Mouse (Mus musculus) layer of hippocampus, postnatal 14 days (tissue): ENCODE measurements around the gene Frs3. TPM values are rescaled to one million over a fixed set of nuclear protein-coding genes. Genes with fewer than 3 reads are reported as not detected.
A peak's percentile ranks its signal among the peaks of the same experiment; 100 is the strongest.

ENCODE experiments used
- DNase-seq, 2 experiments: peaks; one replicate each; pipeline ENCODE4 v3.0.0; 2021 to 2022; ENCODE audit warnings: low spot score in 2 of 2, mixed read lengths in 1 of 2
- total RNA-seq, 2 experiments: library from RNA; stranded (reverse); gene quantifications; 2 replicates each; pipeline ENCODE4 v1.2.3; 2021

The Frs3 gene
- total RNA-seq, 2 experiments from 2014 or later, result 22.2 to 27.6 TPM

DNA sequence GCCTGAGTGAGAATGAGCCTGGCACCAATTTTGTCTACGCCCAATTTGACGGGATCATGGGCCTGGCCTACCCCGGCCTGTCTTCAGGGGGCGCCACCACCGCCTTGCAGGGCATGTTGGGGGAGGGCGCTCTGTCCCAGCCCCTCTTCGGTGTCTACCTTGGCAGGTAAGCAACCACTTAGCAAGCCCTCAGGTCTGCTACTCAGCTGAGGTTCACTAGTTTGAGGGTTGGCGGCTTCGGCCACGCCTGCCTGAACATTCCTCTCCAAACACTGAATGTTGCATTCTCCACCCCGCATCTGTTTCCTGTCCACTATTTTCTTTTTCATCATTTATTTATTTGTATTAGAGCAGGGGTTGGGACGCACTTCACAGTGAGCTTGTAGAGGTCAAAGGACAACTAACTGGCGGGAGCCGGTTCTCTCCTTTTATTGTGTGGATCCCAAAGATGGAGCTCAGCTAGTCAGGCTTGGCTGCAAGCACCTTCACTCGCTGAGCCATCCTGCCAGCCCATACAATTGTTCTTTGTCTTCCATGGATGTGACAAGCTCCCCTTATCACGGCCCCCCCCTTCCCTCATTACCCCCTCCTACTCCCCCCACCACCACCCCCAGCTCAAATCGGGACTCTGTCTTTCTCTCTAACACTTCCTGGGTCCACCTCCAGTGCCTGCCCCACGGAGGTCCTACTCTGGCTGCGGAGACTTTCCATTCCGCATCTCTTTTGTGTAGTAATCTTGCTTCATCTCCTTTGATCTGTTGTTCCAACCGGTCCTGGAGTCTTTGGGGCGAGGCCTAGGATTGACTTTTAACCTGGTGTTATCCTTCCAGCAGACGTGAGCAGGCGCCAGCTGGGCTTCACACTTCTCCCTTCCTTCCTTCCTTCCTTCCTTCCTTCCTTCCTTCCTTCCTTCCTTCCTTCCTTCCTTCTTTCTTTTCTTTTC, 42.1 kb downstream of the Frs3 start:
- no peak for DNase-seq

DNA sequence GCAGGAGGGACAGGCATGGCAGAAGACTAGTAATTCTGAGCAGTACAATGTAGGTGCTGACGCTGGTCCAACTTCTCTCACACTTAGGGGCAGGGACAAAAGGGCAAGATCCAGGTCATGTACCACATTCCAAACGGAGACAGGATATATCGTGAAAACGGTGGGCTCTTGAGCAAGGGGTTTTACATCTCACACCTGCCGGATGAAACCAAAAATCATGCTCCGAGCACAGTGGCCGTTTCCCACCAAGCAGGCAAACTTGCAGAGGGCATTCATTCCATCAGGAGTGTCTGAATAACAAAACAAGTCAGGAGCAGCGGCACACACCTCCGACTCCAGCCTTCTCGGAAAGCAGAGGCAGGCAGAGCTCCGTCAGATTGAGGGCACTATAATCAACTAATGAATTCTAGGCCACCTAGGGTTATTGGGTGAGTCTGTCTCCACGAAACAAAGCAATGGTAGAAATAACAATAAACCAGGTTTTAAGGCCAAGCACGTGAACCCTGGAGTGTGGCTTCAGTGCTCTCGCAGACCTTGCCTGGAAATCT, 46.8 kb downstream of the Frs3 start:
- DNase-seq, result no peak

DNA sequence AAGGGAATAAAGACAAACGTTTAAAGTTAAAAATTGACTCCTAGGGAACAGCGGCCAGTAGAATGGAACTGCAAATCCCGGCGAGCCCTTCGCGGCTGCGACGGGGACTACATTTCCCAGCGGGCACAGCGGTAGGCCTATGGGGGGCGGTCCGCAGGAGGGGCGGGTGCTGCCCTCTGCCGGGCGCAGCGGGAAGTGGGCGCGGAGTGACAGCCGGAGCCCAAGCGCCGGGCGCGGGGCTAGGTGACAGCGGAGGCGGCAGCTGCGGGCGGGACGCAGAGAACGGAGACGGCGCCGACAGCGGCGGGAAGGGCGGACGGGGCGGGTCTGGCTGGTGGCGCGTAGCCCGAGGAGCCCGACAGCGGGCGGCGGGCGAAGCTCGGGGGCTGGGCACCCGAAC, 48.0 kb downstream of the Frs3 start, which contains the start of gene Tfeb:
Gene Tfeb (plus strand): TSS at position 175 of the 400 bp plus-strand sequence.
- peak; percentile 96 to 97 for DNase-seq

DNA sequence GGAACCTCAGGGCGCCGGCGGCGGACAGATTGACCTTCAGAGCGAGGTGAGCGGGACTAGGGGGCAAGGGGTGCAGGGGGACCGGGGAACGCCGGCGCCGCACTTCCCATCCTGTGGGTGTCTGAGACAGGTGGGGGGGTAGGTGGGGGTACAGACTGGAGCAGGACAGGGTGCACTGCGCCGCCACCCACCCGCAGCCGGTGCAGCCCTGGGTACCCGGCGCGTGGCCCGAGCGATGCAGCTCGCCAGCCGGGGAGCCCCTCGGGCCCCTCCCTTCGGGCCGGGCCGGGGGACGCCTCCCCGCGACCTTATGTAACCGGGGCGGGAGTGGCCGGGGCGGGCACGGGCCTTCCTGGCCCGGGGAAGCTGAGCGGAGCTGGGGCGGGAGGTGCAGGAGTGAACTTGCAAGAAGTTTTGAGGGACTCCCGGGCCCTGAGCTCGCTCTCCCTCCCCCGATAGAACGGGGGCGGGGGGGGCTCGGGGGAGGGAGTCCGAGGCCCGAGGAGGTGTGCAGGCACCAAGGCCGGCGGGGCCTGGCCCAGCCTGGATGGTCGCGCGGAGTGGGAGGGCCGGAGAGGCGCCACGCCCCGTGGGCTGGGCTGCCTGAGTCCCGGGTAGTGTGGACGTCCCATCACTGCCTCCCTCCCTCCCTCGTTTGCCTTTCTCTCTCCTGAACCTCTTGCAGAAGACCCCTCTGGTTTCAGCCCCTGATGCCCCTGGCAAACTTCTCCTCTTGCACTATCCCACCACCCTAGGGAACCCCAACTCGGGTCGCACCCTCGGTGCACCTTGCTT, 48.6 kb downstream of the Frs3 start:
- peak; percentile 55 to 73 for DNase-seq

DNA sequence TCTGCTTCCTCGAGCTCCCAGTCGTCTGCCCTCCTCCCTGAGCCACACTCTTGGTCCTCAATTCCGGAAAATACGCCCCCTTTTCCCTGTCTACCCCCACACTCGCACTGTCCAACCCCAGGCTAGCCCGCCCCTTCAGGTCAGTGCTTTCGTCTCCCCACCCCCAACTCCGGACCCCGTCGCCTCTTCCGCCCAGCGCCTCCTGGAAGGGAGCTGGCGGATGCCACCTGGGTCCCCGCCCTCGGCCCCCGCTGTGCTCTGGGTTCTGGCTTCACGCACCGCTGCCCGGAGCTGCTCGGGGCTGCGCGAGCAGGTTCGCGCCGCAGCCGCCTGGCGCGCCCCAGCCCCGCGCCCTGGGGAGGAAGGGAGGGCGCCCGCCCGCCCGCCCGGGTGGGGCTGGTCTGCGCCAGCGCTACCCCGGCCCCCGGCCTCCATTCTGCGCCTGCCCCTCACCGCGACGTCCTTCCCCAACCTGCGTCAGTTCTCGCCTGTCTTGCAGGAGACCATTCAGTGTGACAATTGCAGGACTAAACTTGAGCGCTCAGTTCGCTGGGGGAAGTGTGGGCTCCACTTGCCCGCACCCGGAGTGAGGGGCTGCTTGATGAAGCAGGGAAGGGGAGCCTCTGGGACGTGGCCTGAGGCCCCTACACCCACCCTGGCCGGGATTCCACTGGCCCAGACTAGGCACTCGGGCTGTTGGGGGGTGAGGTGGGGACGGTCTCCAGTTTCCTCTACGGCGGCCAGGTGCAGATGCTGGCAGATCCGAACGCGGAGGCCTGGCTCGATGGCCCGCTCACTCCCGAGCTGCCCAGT, 49.4 kb downstream of the Frs3 start:
- no peak for DNase-seq

DNA sequence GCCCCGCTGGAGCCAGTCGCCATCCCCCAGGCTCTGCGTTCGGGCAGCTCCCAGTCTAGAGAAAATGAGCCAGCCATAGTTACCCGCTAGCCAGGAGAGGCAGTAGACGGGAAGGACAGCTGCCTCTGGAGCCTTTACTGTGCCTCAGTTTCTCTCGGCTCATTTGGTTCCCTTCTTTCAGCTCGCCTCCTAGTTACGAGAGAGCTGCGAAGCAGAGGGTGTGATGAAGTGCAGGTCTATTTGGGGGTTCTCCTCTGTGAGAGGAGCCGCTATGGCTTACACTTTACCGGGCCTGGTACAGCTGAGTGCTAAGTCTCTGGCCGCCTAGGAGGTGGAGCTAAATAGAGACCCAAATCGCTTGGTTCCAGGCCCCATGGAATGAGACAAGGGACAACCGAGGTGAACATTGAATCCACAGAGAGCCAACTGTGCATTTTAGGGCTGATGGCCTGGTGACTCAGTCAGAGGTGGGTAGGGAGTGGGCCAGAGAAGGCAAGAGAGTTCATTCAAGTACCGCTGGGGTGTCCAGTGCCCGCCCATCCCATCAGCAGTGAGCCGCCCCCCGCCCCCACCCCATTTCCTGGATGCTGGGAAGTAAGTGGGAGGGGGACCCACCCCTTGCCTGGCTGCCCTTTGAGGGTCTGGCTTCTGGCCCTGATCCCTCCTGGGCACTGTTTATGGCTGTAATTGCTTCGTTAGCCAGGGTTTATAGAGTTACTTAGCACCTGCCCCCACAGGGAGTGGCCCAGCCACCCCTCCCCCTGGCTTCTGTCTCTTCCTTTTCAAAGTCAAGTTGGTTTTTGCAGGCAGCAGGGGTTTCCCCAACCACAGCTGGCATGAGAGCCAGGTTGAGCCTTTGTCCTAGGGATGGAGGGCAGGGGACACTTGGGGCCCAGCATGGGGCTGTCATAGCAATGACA, 50.3 kb downstream of the Frs3 start:
- DNase-seq, result no peak

DNA sequence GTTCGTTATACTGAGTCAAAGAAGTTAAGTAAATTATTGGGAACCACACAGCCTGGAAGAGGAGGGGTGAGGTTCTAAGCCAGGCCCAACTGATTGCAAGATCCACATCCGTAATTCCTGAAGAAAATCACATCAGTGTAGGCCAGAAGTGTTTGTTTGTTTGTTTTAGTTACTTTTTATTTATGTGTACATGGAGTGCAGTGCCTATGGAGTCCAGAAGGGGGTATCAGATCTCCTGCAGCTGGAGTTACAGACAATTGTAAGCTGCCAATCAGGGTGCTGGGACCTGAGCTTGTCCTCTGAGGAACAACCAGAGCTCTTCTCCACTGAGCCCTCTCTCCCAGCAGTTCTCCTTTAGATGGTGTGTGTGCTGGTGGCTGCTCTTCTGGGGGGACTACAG, 51.4 kb downstream of the Frs3 start:
- no peak for DNase-seq

DNA sequence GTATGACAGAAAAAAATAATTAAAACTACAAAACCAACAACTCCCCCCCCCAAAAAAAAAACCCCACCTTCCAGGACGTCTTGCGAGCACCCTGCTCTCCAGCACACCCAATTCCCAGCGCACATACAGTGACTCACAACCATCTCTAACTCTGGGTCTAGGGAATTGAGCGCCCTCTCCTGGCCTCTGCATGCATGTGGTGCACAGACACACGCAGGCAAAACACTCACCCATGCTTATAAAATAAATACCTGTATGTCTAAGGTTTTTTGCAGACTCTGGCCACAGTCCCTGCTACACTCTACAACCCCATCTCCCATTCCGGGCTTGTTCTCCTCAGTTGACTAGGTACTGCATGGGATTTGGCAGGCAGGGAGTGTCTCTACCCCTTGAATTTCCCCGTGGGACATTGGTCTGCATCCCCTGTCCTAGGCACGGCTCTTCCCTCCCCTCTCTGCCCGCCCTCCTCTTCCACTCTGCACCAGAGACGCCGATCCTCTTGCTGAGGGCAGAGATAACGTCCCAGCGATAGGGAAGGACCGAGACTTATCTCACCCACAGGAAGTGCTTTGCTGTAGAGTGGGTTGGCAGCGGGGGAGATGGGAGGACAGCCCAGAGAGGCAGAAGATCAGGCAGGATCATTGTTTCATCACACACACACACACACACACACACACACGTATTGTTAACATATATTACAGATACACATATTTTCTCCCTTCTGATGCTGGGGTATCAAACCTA, 54.3 kb downstream of the Frs3 start:
- no peak for DNase-seq

DNA sequence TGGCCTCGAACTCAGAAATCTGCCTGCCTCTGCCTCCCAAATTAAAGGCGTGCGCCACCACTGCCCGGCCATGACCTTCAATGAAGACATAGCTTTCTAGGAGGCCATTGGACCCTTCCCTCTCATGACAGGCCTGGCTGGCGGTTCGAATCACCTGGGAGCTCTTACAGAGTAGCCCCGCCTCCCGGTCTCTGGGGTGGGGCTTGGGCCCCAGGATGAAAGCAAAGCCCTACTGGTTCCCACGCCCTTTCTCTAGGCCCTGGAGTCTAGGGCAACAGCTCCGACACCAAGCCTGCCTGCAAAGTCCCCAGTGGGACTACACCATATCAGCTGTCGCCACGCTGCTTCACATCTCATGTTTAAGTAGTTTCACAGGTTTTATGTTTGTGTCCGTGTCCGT, 55.3 kb downstream of the Frs3 start:
- DNase-seq, result no peak

DNA sequence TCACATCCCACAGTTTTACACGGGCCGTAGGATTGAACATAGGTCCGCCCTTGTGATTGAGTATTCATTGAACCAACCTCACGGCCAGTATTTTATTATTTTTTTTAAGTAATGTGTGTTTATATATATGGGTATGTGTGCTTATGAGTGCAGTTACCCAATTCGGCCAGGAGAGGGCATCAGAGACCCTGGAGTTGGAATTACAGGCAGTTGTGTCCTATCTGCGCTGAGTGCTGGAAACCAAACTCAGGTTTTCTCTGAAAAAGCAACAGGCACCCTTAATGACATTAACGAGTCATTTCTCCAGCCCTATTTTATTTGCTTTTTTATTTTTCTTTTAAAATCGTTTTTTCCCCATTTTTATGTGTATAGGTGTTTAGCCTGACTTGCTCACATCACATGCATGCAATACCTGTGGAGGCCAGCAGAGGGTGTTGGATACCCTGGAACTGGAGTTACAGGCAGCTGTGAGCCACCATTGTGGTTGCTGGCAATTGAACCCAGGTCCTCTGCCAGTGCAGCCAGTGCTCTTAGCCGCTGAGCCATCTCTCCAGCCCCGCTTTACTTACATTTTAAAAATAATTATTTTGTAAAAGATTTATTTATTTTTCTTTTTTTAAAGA, 56.0 kb downstream of the Frs3 start:
- DNase-seq, result no peak

DNA sequence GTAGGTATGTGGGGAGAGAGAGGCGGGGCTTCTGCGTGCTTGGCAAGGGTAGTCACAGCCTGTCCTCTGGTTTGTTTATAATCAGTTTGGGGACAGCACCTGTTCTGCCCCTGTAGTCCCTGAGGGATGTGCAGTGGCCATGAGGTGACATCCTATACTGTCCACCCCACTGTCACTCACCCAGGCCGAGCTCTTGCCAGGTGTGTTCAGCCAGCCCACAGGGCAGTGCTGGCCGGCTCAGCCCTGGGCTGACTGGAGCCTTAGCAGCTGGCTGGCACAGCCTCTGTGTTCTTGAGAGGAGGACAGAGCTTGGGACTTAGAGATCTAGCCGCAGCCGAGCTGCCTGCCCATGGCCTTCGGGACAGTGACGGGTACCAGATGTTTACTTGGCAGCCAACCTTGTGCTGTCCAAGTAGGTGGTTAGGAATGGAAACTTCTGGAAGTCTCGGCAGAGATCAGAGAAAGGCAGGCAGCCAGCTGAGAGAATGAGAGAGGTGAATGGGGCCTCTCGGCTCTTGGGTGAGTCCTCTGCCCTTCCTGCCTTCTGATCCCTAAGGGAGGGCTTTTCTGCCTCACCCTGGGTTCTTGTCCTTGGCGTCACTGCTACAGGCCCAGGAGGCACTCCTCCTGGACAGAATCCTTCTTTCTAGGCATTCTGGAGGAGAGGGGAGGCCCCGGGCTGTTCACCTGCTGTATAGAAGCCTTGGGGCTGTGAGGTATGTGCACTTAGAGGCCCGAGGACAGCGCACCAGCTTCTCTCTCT, 60.1 kb downstream of the Frs3 start:
- DNase-seq, result no peak

DNA sequence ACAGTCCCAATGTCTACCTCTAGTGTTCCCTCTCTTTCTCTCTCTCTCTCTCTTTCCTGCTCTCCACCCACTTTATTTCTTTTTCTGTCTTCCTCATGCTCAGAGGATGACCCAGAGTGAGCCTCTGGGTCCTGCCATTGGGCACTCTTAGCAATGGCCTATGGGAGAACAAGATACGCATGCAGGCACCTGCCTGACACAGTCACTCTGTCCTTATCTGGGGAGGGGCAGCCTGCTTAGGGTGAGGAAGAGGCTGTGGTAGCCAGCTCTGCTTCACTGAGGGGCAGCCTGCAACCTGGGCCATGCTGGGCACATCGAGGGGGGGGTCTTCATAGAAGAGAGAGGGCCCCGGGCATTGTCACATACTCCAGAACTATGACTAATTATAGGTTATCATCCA, 60.8 kb downstream of the Frs3 start:
- no peak for DNase-seq

DNA sequence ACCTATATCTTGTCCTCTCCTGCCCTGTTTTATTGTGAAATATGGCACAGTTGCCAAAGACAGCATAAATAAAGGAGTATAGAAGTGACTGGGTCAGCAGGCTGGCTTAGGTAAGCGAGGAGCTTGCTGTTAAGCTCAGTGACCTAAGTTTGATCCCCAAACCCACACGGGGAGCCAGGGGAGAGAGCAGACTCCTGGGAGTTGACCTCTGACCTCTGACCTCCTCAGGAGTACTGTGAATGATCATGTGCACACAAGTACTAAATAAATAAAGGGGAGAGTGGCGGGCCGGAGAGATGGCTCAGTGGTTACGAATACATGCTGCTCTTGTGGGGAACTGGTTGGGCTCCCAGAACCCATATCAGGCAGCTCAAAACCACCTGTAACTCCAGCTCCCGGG, 61.3 kb downstream of the Frs3 start:
- no peak for DNase-seq

DNA sequence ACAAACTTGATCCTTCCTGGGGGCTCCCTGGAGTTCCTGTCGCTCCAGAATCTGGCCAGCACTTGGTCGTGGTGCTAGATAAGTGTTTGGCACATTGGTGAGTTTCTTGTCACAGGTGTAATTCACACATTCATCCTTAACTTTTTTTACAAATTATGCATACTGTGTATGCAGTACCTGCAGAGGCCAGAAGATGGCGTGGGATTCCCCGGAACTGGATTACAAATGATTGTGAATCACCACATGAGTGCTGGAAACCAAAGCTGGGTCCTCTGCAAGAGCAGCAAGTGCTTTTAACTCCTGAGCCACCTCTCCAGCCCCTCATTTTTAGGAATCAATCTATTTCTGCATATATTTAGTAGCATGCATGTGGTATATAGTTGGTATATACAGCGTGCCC, 63.0 kb downstream of the Frs3 start:
- DNase-seq, result no peak

DNA sequence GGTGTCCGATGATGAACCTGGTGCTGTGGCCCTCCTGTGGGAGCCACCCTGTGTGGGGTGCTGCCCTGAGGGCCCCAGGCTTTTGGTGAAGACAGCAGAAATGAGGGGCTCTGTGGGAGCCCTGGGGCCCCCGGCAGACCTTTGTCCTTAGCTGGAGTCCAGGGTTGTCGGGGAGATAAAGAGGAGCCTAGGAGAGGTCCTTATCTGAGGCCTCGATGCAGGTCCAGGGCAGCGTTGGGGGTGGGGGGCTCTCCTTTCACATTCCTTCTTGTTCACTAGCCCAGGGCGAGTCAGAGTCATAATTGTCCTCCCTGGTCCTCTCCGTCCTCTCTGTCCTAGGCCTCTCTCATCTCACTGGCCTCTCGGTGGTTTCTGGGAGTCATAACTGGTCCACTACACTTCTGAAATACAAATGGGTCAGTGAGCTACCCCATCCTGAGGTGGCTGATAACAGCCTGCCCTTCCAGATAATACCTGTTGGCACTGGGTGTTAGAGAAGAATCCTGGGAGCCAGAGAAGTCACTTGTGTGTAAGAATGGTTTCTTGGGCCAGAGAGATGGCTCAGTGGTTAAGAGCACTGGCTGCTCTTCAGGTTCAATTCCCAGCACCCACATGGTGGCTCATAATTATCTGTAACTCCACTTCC, 64.4 kb downstream of the Frs3 start:
- no peak for DNase-seq
